Mouse (Mus musculus): ENCODE measurements around the gene Cacna1c. TPM values are rescaled to one million over a fixed set of nuclear protein-coding genes. Genes with fewer than 3 reads are reported as not detected.

Cacna1c gene
- total and polyA plus RNA-seq, 2 experiments from 2014 or later, result 4.2 to 43.3 TPM

DNA sequence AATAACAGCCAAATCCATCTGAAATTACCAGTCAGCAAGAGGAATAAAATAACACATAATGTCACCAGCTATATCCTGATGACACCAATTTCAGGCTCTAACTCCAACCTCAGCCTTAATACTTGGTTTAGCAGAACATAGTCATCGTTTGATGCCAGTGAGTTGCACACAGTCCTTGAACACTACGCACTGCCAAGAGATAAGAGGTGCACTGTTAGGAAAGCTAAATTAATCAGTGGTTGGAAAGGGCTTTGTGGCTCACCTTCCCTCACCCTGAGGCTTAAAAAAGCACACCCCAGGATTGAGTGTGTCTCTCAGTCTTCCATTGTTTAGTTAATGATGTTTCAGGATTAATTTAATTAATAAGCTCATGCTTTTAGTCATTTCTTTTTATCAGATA lies 16.0 kb downstream of the Cacna1c start:
- Histone ChIP-seq H3K36me3 (ENCODE audit: insufficient read depth) (peaks cover 12% of the 10 kb centered on the region), H3K27ac (ENCODE audit: low read depth, low read length) (no peak overlapping the region), H3K27me3 (ENCODE audit: insufficient read depth, low read length) (no peaks in the 10 kb centered on the region), H3K4me1 (ENCODE audit: insufficient read depth) (no peaks in the 10 kb centered on the region), H3K9me3 (ENCODE audit: low read length) (no peaks in the 10 kb centered on the region), H3K4me2 (ENCODE audit: low read depth) (no peak overlapping the region), H3K9ac (no peak overlapping the region), H3K4me3 (ENCODE audit: low read depth, low read length) (no peak overlapping the region)
- DNase-seq, result no peak
- 86% methylated on average over 2 of the region's 2 CpGs for WGBS
- no peak for TF ChIP-seq CTCF (IDR thresholded peaks at IDR 0.05; ENCODE audit: low read depth)
- no peak for ATAC-seq

DNA sequence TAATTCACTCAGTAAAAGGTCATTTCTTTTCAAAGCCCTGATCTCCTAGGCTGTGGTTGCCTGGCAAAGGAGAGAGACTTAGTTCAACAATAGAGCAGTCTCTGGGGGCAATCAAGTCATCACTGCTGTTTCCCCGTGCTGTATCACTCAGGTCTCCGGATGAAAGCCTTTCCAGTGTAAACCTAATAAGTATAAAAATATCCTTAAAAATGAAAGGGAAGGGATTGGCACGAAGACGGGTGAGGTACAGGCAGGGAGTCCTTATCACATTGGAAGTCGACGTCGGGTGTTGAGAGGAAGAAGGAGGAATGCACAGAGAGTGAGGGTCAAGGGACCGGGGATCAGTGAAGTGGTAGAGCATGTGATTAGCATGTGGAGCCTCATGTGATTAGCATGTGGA lies 19.1 kb downstream of the Cacna1c start:
- no peak overlapping the region for H3K9ac ChIP-seq
- H3K27me3 ChIP-seq (ENCODE audit: insufficient read depth, low read length), result no peaks in the 10 kb centered on the region
- H3K4me1 ChIP-seq (ENCODE audit: insufficient read depth), result peaks cover 5% of the 10 kb centered on the region; the same call in 1 of the 2 replicates
- H3K27ac ChIP-seq (ENCODE audit: low read depth, low read length), result no peak overlapping the region; the same call in 1 of the 2 replicates
- WGBS, result 64% methylated on average over 8 of the region's 8 CpGs
- no peak for TF ChIP-seq CTCF (IDR thresholded peaks at IDR 0.05; ENCODE audit: low read depth)
- ATAC-seq (no peak), DNase-seq (no peak)
- no peak overlapping the region for H3K4me3 ChIP-seq (ENCODE audit: low read depth, low read length)
- no peak overlapping the region for H3K4me2 ChIP-seq (ENCODE audit: low read depth)
- no peaks in the 10 kb centered on the region for H3K9me3 ChIP-seq (ENCODE audit: low read length)
- H3K36me3 ChIP-seq (ENCODE audit: insufficient read depth), result peaks cover 2% of the 10 kb centered on the region; the same call in 1 of the 2 replicates

GRCm38 (mm10) chr6:119176103-119176502 lies 20.1 kb downstream of the Cacna1c start:
- H3K9ac ChIP-seq, result no peak overlapping the region

GRCm38 (mm10) chr6:119175078-119175853 lies 21.0 kb downstream of the Cacna1c start, which contains the start of gene Dcp1b:
Dcp1b (plus strand) TSS chr6:119175253.
- H3K27ac ChIP-seq (ENCODE audit: low read depth, low read length), result peak within 1 kb of the TSS; percentile 87
- H3K9ac ChIP-seq, result peak within 1 kb of the TSS; percentile 87
- ATAC-seq, result peak; percentile 97
- peak within 1 kb of the TSS; percentile 68 for H3K4me2 ChIP-seq (ENCODE audit: low read depth)
- H3K4me1 ChIP-seq (ENCODE audit: insufficient read depth), result peaks cover 5% of the 10 kb centered on the region; the same call in 1 of the 2 replicates
- H3K27me3 ChIP-seq (ENCODE audit: insufficient read depth, low read length), result no peaks in the 10 kb centered on the region
- no peaks in the 10 kb centered on the region for H3K9me3 ChIP-seq (ENCODE audit: low read length)
- peak within 1 kb of the TSS; percentile 70 for H3K4me3 ChIP-seq (ENCODE audit: low read depth, low read length)
- H3K36me3 ChIP-seq (ENCODE audit: insufficient read depth), result peaks cover 2% of the 10 kb centered on the region; the same call in 1 of the 2 replicates
- DNase-seq, result peak; percentile 96
- TF ChIP-seq CTCF (IDR thresholded peaks at IDR 0.05; ENCODE audit: low read depth), result peak; percentile 47
- WGBS, result 0% methylated on average over 60 of the region's 65 CpGs

More at GRCm38 (mm10) chr6:119176103-119176502, 20.1 kb downstream of the Cacna1c start:
- Histone ChIP-seq H3K4me2 (ENCODE audit: low read depth) (peak overlapping the region; percentile 68), H3K27me3 (ENCODE audit: insufficient read depth, low read length) (no peaks in the 10 kb centered on the region), H3K36me3 (ENCODE audit: insufficient read depth) (peaks cover 2% of the 10 kb centered on the region; the same call in 1 of the 2 replicates), H3K4me3 (ENCODE audit: low read depth, low read length) (peak overlapping the region; percentile 70), H3K27ac (ENCODE audit: low read depth, low read length) (no peak overlapping the region), H3K9me3 (ENCODE audit: low read length) (no peaks in the 10 kb centered on the region), H3K4me1 (ENCODE audit: insufficient read depth) (peaks cover 5% of the 10 kb centered on the region; the same call in 1 of the 2 replicates)
- no peak for TF ChIP-seq CTCF (IDR thresholded peaks at IDR 0.05; ENCODE audit: low read depth)
- WGBS, result 61% methylated on average over 7 of the region's 7 CpGs
- no peak for ATAC-seq
- DNase-seq, result no peak

DNA sequence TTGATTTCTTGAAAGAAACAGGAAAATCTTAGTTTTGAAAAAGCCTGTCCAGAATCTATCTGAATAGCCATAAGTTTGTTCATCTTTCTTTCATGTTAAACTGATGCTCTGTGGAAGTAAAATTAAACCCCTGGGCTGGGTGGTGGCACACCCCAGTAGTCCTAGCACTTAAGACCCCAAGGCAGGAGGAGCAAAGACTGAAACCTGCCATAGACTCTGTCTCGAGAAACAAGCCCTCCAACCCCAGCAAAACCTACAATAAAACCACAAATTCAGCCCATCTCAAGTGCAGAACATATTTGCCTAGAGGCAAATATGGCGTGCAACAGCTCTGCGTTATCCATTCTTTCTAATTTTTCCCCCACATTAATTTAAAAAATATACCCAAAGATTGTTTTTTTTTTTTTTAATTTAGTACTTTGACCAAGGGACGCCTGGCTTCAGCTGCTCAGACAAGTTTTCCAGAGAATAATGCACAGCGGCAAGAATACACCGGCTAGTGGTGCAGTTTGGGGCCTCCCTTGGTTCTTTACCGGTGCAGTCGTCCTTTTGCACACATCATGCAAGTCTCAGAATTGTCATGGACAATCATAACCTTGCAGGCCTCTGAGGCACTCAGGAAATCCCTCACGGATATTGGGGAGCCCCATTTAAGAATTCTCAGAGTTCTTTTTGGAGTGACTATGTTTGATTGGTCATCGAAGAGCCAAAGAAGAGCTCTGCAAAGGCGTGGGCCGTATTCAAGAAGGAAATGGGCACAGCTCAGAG lies 21.7 kb downstream of the Cacna1c start:
- H3K4me3 ChIP-seq (ENCODE audit: low read depth, low read length), result peak overlapping the region; percentile 70
- WGBS, result 56% methylated on average over 12 of the region's 12 CpGs
- ATAC-seq, result peak; percentile 21
- no peak for TF ChIP-seq CTCF (IDR thresholded peaks at IDR 0.05; ENCODE audit: low read depth)
- peak overlapping the region; percentile 87; the same call in 1 of the 2 replicates for H3K9ac ChIP-seq
- H3K27me3 ChIP-seq (ENCODE audit: insufficient read depth, low read length), result no peaks in the 10 kb centered on the region
- H3K9me3 ChIP-seq (ENCODE audit: low read length), result no peaks in the 10 kb centered on the region
- H3K4me2 ChIP-seq (ENCODE audit: low read depth), result peak overlapping the region; percentile 68
- peaks cover 5% of the 10 kb centered on the region; the same call in 1 of the 2 replicates for H3K4me1 ChIP-seq (ENCODE audit: insufficient read depth)
- peak overlapping the region; percentile 87 for H3K27ac ChIP-seq (ENCODE audit: low read depth, low read length)
- DNase-seq, result no peak
- H3K36me3 ChIP-seq (ENCODE audit: insufficient read depth), result no peaks in the 10 kb centered on the region

GRCm38 (mm10) chr6:119165677-119166076 lies 30.5 kb downstream of the Cacna1c start:
- H3K27ac ChIP-seq (ENCODE audit: low read depth, low read length), result no peak overlapping the region
- TF ChIP-seq CTCF (IDR thresholded peaks at IDR 0.05; ENCODE audit: low read depth), result no peak
- ATAC-seq, result no peak

More at GRCm38 (mm10) chr6:119165677-119166076, 30.5 kb downstream of the Cacna1c start:
- Histone ChIP-seq H3K27me3 (ENCODE audit: insufficient read depth, low read length) (no peaks in the 10 kb centered on the region), H3K4me2 (ENCODE audit: low read depth) (no peak overlapping the region), H3K9ac (no peak overlapping the region), H3K36me3 (ENCODE audit: insufficient read depth) (no peaks in the 10 kb centered on the region), H3K4me3 (ENCODE audit: low read depth, low read length) (no peak overlapping the region), H3K9me3 (ENCODE audit: low read length) (no peaks in the 10 kb centered on the region), H3K4me1 (ENCODE audit: insufficient read depth) (no peaks in the 10 kb centered on the region)
- no peak for DNase-seq

Data from forebrain, postnatal 0 days (tissue).